ENCODE assay signal across 12 mouse cellular contexts in genomic region chr6:124720904-124721303, GRCm38 (mm10). TPM values are rescaled to one million over a fixed set of nuclear protein-coding genes. Genes with fewer than 3 reads are reported as not detected.
DNase-seq lines count a peak whose midpoint lies in the region; ATAC-seq and TF ChIP-seq lines count a peak whose summit lies in the region.
"Had no signal": no experiment of that assay in that cellular context is flagged by ENCODE, and none has a peak within 500 bp of the region (broad histone marks: within the 10 kb centered on the region; RNA-seq: fewer than 3 reads in every experiment).

No protein-coding gene starts in this region.

- TF ChIP-seq CTCF in bone marrow, adult 2 months (IDR thresholded peaks at IDR 0.05; ENCODE audit: control insufficient read depth, insufficient read depth, low read length): no peak

- peaks cover 13% of the 10 kb centered on the region for H3K36me3 ChIP-seq in lung, embryonic 15.5 days
- H3K36me3 ChIP-seq in intestine, embryonic 16.5 days (ENCODE audit: control insufficient read depth, insufficient read depth, low read length): no peaks in the 10 kb centered on the region
- peaks cover 18% of the 10 kb centered on the region; the same call in 1 of the 2 replicates for H3K36me3 ChIP-seq in stomach, embryonic 15.5 days

- H3K4me2 ChIP-seq in lung, embryonic 15.5 days: peak overlapping the region; percentile 55
- H3K4me2 ChIP-seq in intestine, embryonic 16.5 days (ENCODE audit: low read depth, low read length): peak overlapping the region; percentile 49
- H3K4me2 ChIP-seq in stomach, embryonic 15.5 days: peak overlapping the region; percentile 46; the same call in 1 of the 2 replicates

- no peak for TF ChIP-seq POLR2A in bone marrow, adult 2 months (IDR thresholded peaks at IDR 0.05; ENCODE audit: borderline replicate concordance, control insufficient read depth, low read depth, low read length)

- no peak overlapping the region for H3K27ac ChIP-seq in lung, embryonic 15.5 days
- H3K27ac ChIP-seq in bone marrow, adult 2 months (ENCODE audit: control insufficient read depth, insufficient read depth, low read depth, low read length, poor library complexity): peak overlapping the region; percentile 65
- peak overlapping the region; percentile 93 for H3K27ac ChIP-seq in intestine, embryonic 16.5 days (ENCODE audit: low read length)
- no peak overlapping the region for H3K27ac ChIP-seq in stomach, embryonic 15.5 days
- H3K27ac ChIP-seq: embryonic facial prominence, embryonic 15.5 days had no signal

- H3K4me1 ChIP-seq in lung, embryonic 15.5 days: no peaks in the 10 kb centered on the region; the same call in 1 of the 2 replicates
- peaks cover 24% of the 10 kb centered on the region for H3K4me1 ChIP-seq in bone marrow, adult 2 months (ENCODE audit: control insufficient read depth, insufficient read depth, low read length)
- H3K4me1 ChIP-seq in intestine, embryonic 16.5 days (ENCODE audit: control insufficient read depth, insufficient read depth, low read length): 0 out of 2 replicates have a peak, but pooled peaks cover 3% of the 10 kb centered on the region
- no peaks in the 10 kb centered on the region; the same call in 1 of the 2 replicates for H3K4me1 ChIP-seq in stomach, embryonic 15.5 days

- no peaks in the 10 kb centered on the region for H3K9me3 ChIP-seq in lung, embryonic 15.5 days
- no peaks in the 10 kb centered on the region for H3K9me3 ChIP-seq in intestine, embryonic 16.5 days (ENCODE audit: control insufficient read depth, low read length)
- no peaks in the 10 kb centered on the region for H3K9me3 ChIP-seq in stomach, embryonic 15.5 days
- H3K9me3 ChIP-seq: embryonic facial prominence, embryonic 15.5 days had no signal

- ATAC-seq in lung, embryonic 15.5 days (ENCODE audit: borderline replicate concordance, extremely low read depth, low FRiP score, low TSS enrichment): no peak
- ATAC-seq in intestine, embryonic 16.5 days: 0 out of 2 replicates have a peak, but pooled peaks have one; percentile 10
- ATAC-seq in stomach, embryonic 15.5 days (ENCODE audit: insufficient read depth, low FRiP score, low read depth): no peak

- H3K27me3 ChIP-seq in lung, embryonic 15.5 days: no peaks in the 10 kb centered on the region
- H3K27me3 ChIP-seq in intestine, embryonic 16.5 days (replicated peaks; ENCODE audit: control insufficient read depth, insufficient read depth, low read length): no peaks in the 10 kb centered on the region
- H3K27me3 ChIP-seq in stomach, embryonic 15.5 days (replicated peaks): no peaks in the 10 kb centered on the region
- H3K27me3 ChIP-seq: embryonic facial prominence, embryonic 15.5 days had no signal

- peak overlapping the region; percentile 44; the same call in 1 of the 2 replicates for H3K4me3 ChIP-seq in lung, embryonic 15.5 days
- H3K4me3 ChIP-seq in bone marrow, adult 2 months (replicated peaks; ENCODE audit: control insufficient read depth, low read depth, low read length): no peak overlapping the region
- peak overlapping the region; percentile 59 for H3K4me3 ChIP-seq in intestine, embryonic 16.5 days (ENCODE audit: low read length)
- no peak overlapping the region for H3K4me3 ChIP-seq in stomach, embryonic 15.5 days (replicated peaks)

- DNase-seq in lung, postnatal 25 days (ENCODE audit: low spot score): no peak
- DNase-seq in adrenal gland, adult 2 months: no peak
- no peak for DNase-seq in cerebellum, adult 9-11 months
- DNase-seq in cerebellum, postnatal 25 days: no peak
- DNase-seq: gastrocnemius, postnatal 10 days; layer of hippocampus, postnatal 36 days had no signal

- WGBS in lung, embryonic 15.5 days: 50% methylated on average over 11 of the region's 11 CpGs
- WGBS in bone marrow, adult 2 months: 33% methylated on average over 11 of the region's 11 CpGs
- WGBS in intestine, embryonic 16.5 days: 57% methylated on average over 11 of the region's 11 CpGs
- WGBS in stomach, embryonic 15.5 days: 69% methylated on average over 11 of the region's 11 CpGs

- H3K9ac ChIP-seq in lung, embryonic 15.5 days: 0 out of 2 replicates have a peak overlapping the region, but pooled peaks have one; percentile 22
- peak overlapping the region; percentile 80 for H3K9ac ChIP-seq in intestine, embryonic 16.5 days (ENCODE audit: low read depth, low read length)
- no peak overlapping the region for H3K9ac ChIP-seq in stomach, embryonic 15.5 days

RNA-seq across cellular contexts. Expression of gene Phb2, which starts 8.8 kb away (rescaled TPM):
- 327 and 340 TPM in 2 replicates for polyA plus RNA-seq in lung, embryonic 15.5 days (2015; fragmentation: Nextera tagmentation; extraction: Ambion mirVana)
- polyA plus RNA-seq in bone marrow, adult 2 months (2011; ENCODE audit: insufficient read depth, insufficient read length, low replicate concordance, missing spikeins): 143 and 213 TPM in 2 replicates
- 471 and 489 TPM in 2 replicates for polyA plus RNA-seq in intestine, embryonic 16.5 days (2015; fragmentation: Nextera tagmentation; extraction: Ambion mirVana)
- polyA plus RNA-seq in stomach, embryonic 15.5 days (2015; fragmentation: Nextera tagmentation; extraction: Ambion mirVana): 355 and 390 TPM in 2 replicates
- 100 to 1,000 TPM; 286 to 294 TPM for total RNA-seq in adrenal gland, adult 2 months (2021)
- polyA plus RNA-seq in adrenal gland, adult 2 months (2012; rRNA removed): 128 and 181 TPM in 2 replicates

RNA-seq across cellular contexts. Expression of gene Emg1, which starts 8.9 kb away (rescaled TPM):
- polyA plus RNA-seq in lung, embryonic 15.5 days (2015; fragmentation: Nextera tagmentation; extraction: Ambion mirVana): 199 and 200 TPM in 2 replicates
- 101 and 149 TPM in 2 replicates for polyA plus RNA-seq in bone marrow, adult 2 months (2011; ENCODE audit: insufficient read depth, insufficient read length, low replicate concordance, missing spikeins)
- 202 and 222 TPM in 2 replicates for polyA plus RNA-seq in intestine, embryonic 16.5 days (2015; fragmentation: Nextera tagmentation; extraction: Ambion mirVana)
- polyA plus RNA-seq in stomach, embryonic 15.5 days (2015; fragmentation: Nextera tagmentation; extraction: Ambion mirVana): 191 and 202 TPM in 2 replicates
- total RNA-seq in adrenal gland, adult 2 months (2021): 10 to 100 TPM; 80.6 to 82.6 TPM
- 16.6 and 17.0 TPM in 2 replicates for polyA plus RNA-seq in adrenal gland, adult 2 months (2012; rRNA removed)

RNA-seq across cellular contexts. Expression of gene Ptpn6, which starts 17.6 kb away (rescaled TPM):
- 17.3 and 24.3 TPM in 2 replicates for polyA plus RNA-seq in lung, embryonic 15.5 days (2015; fragmentation: Nextera tagmentation; extraction: Ambion mirVana)
- polyA plus RNA-seq in bone marrow, adult 2 months (2011; ENCODE audit: insufficient read depth, insufficient read length, low replicate concordance, missing spikeins): 239 and 439 TPM in 2 replicates
- 20.4 and 22.5 TPM in 2 replicates for polyA plus RNA-seq in intestine, embryonic 16.5 days (2015; fragmentation: Nextera tagmentation; extraction: Ambion mirVana)
- 19.0 and 19.8 TPM in 2 replicates for polyA plus RNA-seq in stomach, embryonic 15.5 days (2015; fragmentation: Nextera tagmentation; extraction: Ambion mirVana)
- 10 to 100 TPM in 1 of 2 experiments, 1 to 10 TPM in 1; 6.5 to 11.2 TPM for total RNA-seq in adrenal gland, adult 2 months (2021)
- 6.1 and 6.8 TPM in 2 replicates for polyA plus RNA-seq in adrenal gland, adult 2 months (2012; rRNA removed)

RNA-seq across cellular contexts. Expression of gene Grcc10, which starts 20.3 kb away (rescaled TPM):
- 406 and 416 TPM in 2 replicates for polyA plus RNA-seq in lung, embryonic 15.5 days (2015; fragmentation: Nextera tagmentation; extraction: Ambion mirVana)
- polyA plus RNA-seq in bone marrow, adult 2 months (2011; ENCODE audit: insufficient read depth, insufficient read length, low replicate concordance, missing spikeins): 138 and 208 TPM in 2 replicates
- 309 and 334 TPM in 2 replicates for polyA plus RNA-seq in intestine, embryonic 16.5 days (2015; fragmentation: Nextera tagmentation; extraction: Ambion mirVana)
- polyA plus RNA-seq in stomach, embryonic 15.5 days (2015; fragmentation: Nextera tagmentation; extraction: Ambion mirVana): 331 and 401 TPM in 2 replicates
- total RNA-seq in adrenal gland, adult 2 months (2021): 100 to 1,000 TPM; 357 to 360 TPM
- 233 and 246 TPM in 2 replicates for polyA plus RNA-seq in adrenal gland, adult 2 months (2012; rRNA removed)

RNA-seq across cellular contexts. Expression of gene Gm45234, which starts 34.9 kb away (rescaled TPM):
- polyA plus RNA-seq in lung, embryonic 15.5 days (2015; fragmentation: Nextera tagmentation; extraction: Ambion mirVana): not detected in 2 replicates
- not detected in 2 replicates for polyA plus RNA-seq in bone marrow, adult 2 months (2011; ENCODE audit: insufficient read depth, insufficient read length, low replicate concordance, missing spikeins)
- not detected in 2 replicates for polyA plus RNA-seq in intestine, embryonic 16.5 days (2015; fragmentation: Nextera tagmentation; extraction: Ambion mirVana)
- polyA plus RNA-seq in stomach, embryonic 15.5 days (2015; fragmentation: Nextera tagmentation; extraction: Ambion mirVana): not detected in 2 replicates
- total RNA-seq in adrenal gland, adult 2 months (2021): not detected
- not detected in 2 replicates for polyA plus RNA-seq in adrenal gland, adult 2 months (2012; rRNA removed)
- total RNA-seq: gastrocnemius, postnatal 10 days; layer of hippocampus, postnatal 36 days had no signal
- polyA plus RNA-seq: embryonic facial prominence, embryonic 15.5 days; hindbrain, embryonic 11.5 days had no signal

Comparison
In these comparisons a context has a peak if more than half of its experiments do, and no peak if none do; other contexts are left out.
1. H3K27ac ChIP-seq: peak in bone marrow, adult 2 months (single experiment) and intestine, embryonic 16.5 days (single experiment); none in lung, embryonic 15.5 days (single experiment) and stomach, embryonic 15.5 days (single experiment).
2. H3K4me3 ChIP-seq: peak in lung, embryonic 15.5 days (single experiment) and intestine, embryonic 16.5 days (single experiment); none in bone marrow, adult 2 months (single experiment) and stomach, embryonic 15.5 days (single experiment).
3. Peak in every context shown above with its lines, with median percentiles within 50 percentile points of each other: H3K4me2 ChIP-seq.